Mouse (Mus musculus) testis, adult 2 months (tissue): ENCODE results near the gene Prex1.

Source experiments
- CTCF ChIP-seq: fragments of 200-500 bp; IDR thresholded peaks from 2 replicates; pipeline ENCODE4 v1.5.1; 2012; ENCODE audit warnings: low read depth, mild to moderate bottlenecking, inconsistent platforms, low read length, moderate library complexity; ENCODE audit not compliant: control insufficient read depth, insufficient read depth, insufficient replicate concordance
- POLR2A ChIP-seq: fragments of 200-500 bp; IDR thresholded peaks from 2 replicates; pipeline ENCODE4 v1.6.1; 2012; ENCODE audit warnings: low read depth, mild to moderate bottlenecking, inconsistent platforms, low read length, moderate library complexity; ENCODE audit not compliant: control insufficient read depth

GRCm38 (mm10) chr2:166617706-166618105, 95.9 kb downstream of the Prex1 start:
- TF ChIP-seq POLR2A = no peak
- no peak for TF ChIP-seq CTCF
